Mouse (Mus musculus) A20 (cell line): ENCODE results near the gene Sgtb.

Experiments used
- DNase-seq: peaks from one replicate; pipeline ENCODE4 v3.0.0-alpha.2; 2011; ENCODE audit warnings: low read depth, low spot score

Sgtb gene

GRCm38 (mm10) chr13:104178650-104179121 lies 69.1 kb downstream of the Sgtb start, which contains the start of gene Trim23:
Gene Trim23, plus strand, starts transcription at chr13:104178797.
- peak; percentile 99 for DNase-seq

DNA sequence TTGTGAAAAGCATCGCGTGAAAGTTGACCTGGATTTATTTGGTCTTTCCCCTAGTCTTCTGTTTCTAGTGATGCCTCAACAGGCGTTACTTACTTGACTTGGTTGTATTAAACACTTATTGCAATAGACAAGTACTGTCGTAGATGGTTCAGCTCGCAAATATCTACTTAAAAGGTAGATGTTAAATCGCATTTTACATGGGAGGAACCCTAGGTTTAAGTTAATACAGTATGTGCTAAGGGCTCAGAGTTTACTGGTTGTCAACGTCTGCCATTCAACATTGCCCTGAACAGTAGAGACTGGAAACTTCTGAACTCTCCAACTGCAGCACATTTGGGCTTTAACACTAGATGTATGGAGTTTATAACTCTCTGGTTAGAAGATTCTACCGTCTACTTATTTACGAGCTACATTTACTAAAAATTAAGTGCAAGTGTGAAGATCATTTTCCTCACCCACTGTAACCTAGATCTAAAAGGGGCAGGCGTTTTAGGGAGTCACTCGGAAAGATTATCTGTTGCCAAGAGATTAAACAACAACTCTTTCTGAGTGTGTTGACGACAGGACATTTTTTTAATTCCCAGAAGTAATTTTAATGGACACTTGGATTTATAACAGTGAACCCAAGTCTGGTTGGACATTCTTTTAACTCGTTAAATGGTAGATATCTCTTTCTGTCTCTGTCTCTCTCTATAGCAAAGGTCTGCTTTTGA lies 69.8 kb downstream of the Sgtb start:
- no peak for DNase-seq

- DNase-seq, result no peak
Observed at GRCm38 (mm10) chr13:104187357-104187756, 77.8 kb downstream of the Sgtb start.
